In the genomic region with DNA sequence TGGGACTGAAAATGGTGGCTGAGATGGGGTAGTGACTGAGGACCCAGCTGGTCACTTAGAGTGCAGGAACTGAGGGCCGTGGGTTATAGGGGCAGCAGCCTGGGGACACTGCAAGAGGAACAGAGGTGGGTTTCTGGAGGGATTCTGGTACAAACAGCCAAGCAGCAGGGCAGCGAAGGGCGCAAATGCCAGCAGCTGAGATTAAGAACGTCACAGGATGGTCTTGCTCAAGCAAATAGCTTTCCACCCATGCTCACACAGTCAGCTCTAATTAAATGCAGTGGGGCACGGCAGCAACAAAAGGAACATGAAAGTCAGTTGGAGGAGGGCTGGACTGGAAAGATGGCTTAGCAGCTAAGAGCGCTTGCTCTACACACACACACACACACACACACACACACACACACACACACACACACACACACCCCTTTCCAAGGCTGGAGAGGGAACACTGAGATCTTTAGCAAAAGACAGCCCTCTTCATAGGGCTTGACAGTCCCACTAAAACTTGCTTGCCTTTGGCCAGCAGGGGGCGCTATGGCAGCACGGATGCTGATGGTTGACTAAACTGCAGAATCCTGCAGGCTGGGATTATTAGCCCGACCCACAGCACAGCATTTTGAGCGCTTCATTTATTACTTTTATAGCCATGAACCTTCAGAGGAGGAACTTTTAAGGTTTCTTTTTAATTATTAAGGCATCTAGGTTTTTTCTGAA, we compare ENCODE assay signal across 8 mouse cellular contexts. TPM values are rescaled to one million over a fixed set of nuclear protein-coding genes. Genes with fewer than 3 reads are reported as not detected.
DNase-seq lines count a peak whose midpoint lies in the region; ATAC-seq and TF ChIP-seq lines count a peak whose summit lies in the region.

No protein-coding gene starts in this region.

- H3K4me1 ChIP-seq in hindbrain, embryonic 11.5 days (replicated peaks; ENCODE audit: control insufficient read depth, insufficient read depth, low read length), result no peaks in the 10 kb centered on the region
- H3K4me1 ChIP-seq in lung, postnatal 0 days (ENCODE audit: insufficient read depth, low read depth, low read length), result no peaks in the 10 kb centered on the region

- peak; percentile 71 for DNase-seq in Muller cell, postnatal 12 days (ENCODE audit: inconsistent ontology term)
- DNase-seq in cerebellum, adult 9-10 months, result peak; percentile 64
- peak; percentile 94 for DNase-seq in hindbrain, embryonic 11.5 days (ENCODE audit: low spot score)
- peak; percentile 68 for DNase-seq in layer of hippocampus, adult 9-11 months
- peak; percentile 81 for DNase-seq in lung, postnatal 0 days (ENCODE audit: low spot score)
- DNase-seq in ovary, postnatal 36 days (ENCODE audit: low spot score), result peak; percentile 87
- peak; percentile 42 to 80 for DNase-seq in thymus, postnatal 10 days (ENCODE audit: low spot score in 2 of 2)

- H3K9ac ChIP-seq in hindbrain, embryonic 11.5 days (ENCODE audit: low read depth, low read length), result 0 out of 2 replicates have a peak overlapping the region, but pooled peaks have one; percentile 20
- no peak overlapping the region for H3K9ac ChIP-seq in lung, postnatal 0 days (replicated peaks; ENCODE audit: low read depth)

- peak; percentile 97 for TF ChIP-seq CTCF in lung, postnatal 0 days (IDR thresholded peaks at IDR 0.05)

- 27% methylated on average over 9 of the region's 10 CpGs for WGBS in hindbrain, embryonic 11.5 days
- 31% methylated on average over 10 of the region's 10 CpGs for WGBS in lung, postnatal 0 days

- no peak for TF ChIP-seq EP300 in lung, postnatal 0 days (IDR thresholded peaks at IDR 0.05)

- no peak overlapping the region for H3K27ac ChIP-seq in hindbrain, embryonic 11.5 days (ENCODE audit: low read depth, low read length)
- no peak overlapping the region for H3K27ac ChIP-seq in lung, postnatal 0 days (ENCODE audit: low read length)

- H3K4me2 ChIP-seq in hindbrain, embryonic 11.5 days (replicated peaks; ENCODE audit: low read depth, low read length), result no peak overlapping the region
- H3K4me2 ChIP-seq in lung, postnatal 0 days (replicated peaks; ENCODE audit: low read depth, low read length), result no peak overlapping the region

- no peaks in the 10 kb centered on the region for H3K27me3 ChIP-seq in hindbrain, embryonic 11.5 days (ENCODE audit: control insufficient read depth, insufficient read depth, low read length)
- H3K27me3 ChIP-seq in lung, postnatal 0 days (replicated peaks; ENCODE audit: insufficient read depth, low read length), result no peaks in the 10 kb centered on the region

- peak; percentile 95 for ATAC-seq in frontal cortex, adult (ENCODE audit: low TSS enrichment)
- peak; percentile 91 for ATAC-seq in hindbrain, embryonic 11.5 days (ENCODE audit: low FRiP score)
- peak; percentile 80 for ATAC-seq in lung, postnatal 0 days

- H3K36me3 ChIP-seq in hindbrain, embryonic 11.5 days (ENCODE audit: control insufficient read depth, insufficient read depth, low read length), result no peaks in the 10 kb centered on the region
- no peaks in the 10 kb centered on the region for H3K36me3 ChIP-seq in lung, postnatal 0 days (ENCODE audit: insufficient read depth, low read length)

- no peak overlapping the region for H3K4me3 ChIP-seq in hindbrain, embryonic 11.5 days (ENCODE audit: low read depth, low read length)
- no peak overlapping the region for H3K4me3 ChIP-seq in lung, postnatal 0 days (ENCODE audit: low read depth, low read length)

- H3K9me3 ChIP-seq in hindbrain, embryonic 11.5 days (ENCODE audit: control insufficient read depth, low read length), result no peaks in the 10 kb centered on the region
- no peaks in the 10 kb centered on the region for H3K9me3 ChIP-seq in lung, postnatal 0 days (ENCODE audit: low read length)

RNA-seq across cellular contexts. Expression of a gene that starts 46.9 kb away (rescaled TPM):
- polyA plus RNA-seq in hindbrain, embryonic 11.5 days (2014; fragmentation: Nextera tagmentation; extraction: Ambion mirVana), result 28.2 and 29.3 TPM in 2 replicates
- polyA plus RNA-seq in lung, postnatal 0 days (2015; fragmentation: Nextera tagmentation; extraction: Ambion mirVana), result 50.9 and 53.5 TPM in 2 replicates
